Mouse (Mus musculus): ENCODE measurements around the gene Gm1043.

The Gm1043 gene

GRCm38 (mm10) chr5:37246138-37246910 lies 161.2 kb downstream of the Gm1043 start:
- no peak for DNase-seq

- DNase-seq: no peak
Observed at GRCm38 (mm10) chr5:37247456-37247855, 162.3 kb downstream of the Gm1043 start.

DNA sequence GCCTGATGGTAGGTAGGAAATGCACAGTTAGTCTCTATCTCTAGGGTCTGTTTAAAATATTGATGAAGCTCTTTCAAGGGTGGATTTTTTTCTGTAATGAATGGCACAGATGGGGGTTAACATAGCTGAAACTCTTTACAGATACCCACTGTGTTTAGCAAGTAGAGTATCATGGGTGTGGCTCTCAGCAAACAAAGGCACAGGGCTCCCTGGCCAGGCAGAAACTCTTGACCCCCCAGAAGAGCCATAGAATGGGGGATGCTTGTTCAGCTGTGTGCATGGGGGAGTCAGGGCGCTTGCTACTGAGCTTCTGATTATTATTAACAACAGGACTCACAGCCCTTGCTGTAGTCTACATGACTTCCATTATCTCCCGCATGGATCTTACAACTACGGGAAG lies 163.7 kb downstream of the Gm1043 start:
- DNase-seq: no peak

- DNase-seq: no peak
Observed at GRCm38 (mm10) chr5:37251596-37251995, 166.4 kb downstream of the Gm1043 start.

GRCm38 (mm10) chr5:37252101-37252804 lies 167.1 kb downstream of the Gm1043 start:
- no peak for DNase-seq

DNA sequence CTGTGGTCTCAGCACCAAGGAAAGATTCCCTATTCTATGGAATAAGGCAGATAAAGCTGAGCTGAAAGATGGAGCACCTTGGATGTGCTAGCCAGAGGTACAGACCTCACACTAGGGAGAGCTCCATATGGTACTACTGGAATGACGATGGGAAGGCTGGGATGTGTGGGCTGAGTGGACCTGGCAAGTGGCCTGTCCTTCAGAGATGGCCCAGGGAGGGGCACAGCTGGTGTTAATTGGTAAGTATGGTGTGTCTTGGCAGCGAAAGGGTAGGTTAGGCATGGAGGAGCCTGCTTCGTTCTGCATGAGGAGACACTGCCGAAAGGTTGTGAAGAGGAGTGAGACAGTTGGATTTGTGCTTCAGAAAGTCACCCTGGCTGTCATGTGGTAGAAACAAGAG lies 169.4 kb downstream of the Gm1043 start:
- DNase-seq: no peak

- no peak for DNase-seq
Observed at GRCm38 (mm10) chr5:37256823-37257222, 171.7 kb downstream of the Gm1043 start.

- no peak for DNase-seq
Observed at GRCm38 (mm10) chr5:37257243-37257642, 172.1 kb downstream of the Gm1043 start.

- no peak for DNase-seq
Observed at GRCm38 (mm10) chr5:37261734-37262133, 176.6 kb downstream of the Gm1043 start.

GRCm38 (mm10) chr5:37263816-37264215 lies 178.6 kb downstream of the Gm1043 start:
- DNase-seq: no peak

All from kidney, adult 8-10 months (tissue).